Mouse (Mus musculus): Measurements from ENCODE around the gene Txnl4b.

Gene Txnl4b

GRCm38 (mm10) chr8:109595854-109596253, 30.2 kb downstream of the Txnl4b start:
- DNase-seq (ENCODE audit: low spot score): peak; percentile 78

GRCm38 (mm10) chr8:109606725-109607124, 41.0 kb downstream of the Txnl4b start:
- DNase-seq (ENCODE audit: low spot score): no peak

GRCm38 (mm10) chr8:109607650-109608049, 42.0 kb downstream of the Txnl4b start:
- DNase-seq (ENCODE audit: low spot score): peak; percentile 22

- peak; percentile 96 for DNase-seq (ENCODE audit: low spot score)
Measured at GRCm38 (mm10) chr8:109608271-109609152, 42.8 kb downstream of the Txnl4b start, which contains the start of gene Dhodh. Gene Dhodh (minus strand): TSS chr8:109608673.

GRCm38 (mm10) chr8:109609153-109609502, 43.4 kb downstream of the Txnl4b start:
- peak; percentile 8 for DNase-seq (ENCODE audit: low spot score)

- DNase-seq (ENCODE audit: low spot score): no peak
Measured at GRCm38 (mm10) chr8:109614243-109615210, 48.8 kb downstream of the Txnl4b start, which contains the start of gene Pkd1l3. Gene Pkd1l3 (plus strand): TSS chr8:109614517.

GRCm38 (mm10) chr8:109615569-109615968, 49.9 kb downstream of the Txnl4b start:
- DNase-seq (ENCODE audit: low spot score): no peak
